Mouse (Mus musculus) liver, postnatal 0 days (tissue): ENCODE measurements around the gene Sptbn4.

Experiments used
- CTCF ChIP-seq: sonication (generic); IDR thresholded peaks from 2 replicates; pipeline ENCODE4 v1.5.1; 2016; ENCODE audit warnings: antibody characterized with exemption, low read depth
- EP300 ChIP-seq: IDR thresholded peaks from 2 replicates; pipeline ENCODE4 v1.6.1; 2016; ENCODE audit warnings: antibody characterized with exemption, low read depth, mild to moderate bottlenecking

DNA sequence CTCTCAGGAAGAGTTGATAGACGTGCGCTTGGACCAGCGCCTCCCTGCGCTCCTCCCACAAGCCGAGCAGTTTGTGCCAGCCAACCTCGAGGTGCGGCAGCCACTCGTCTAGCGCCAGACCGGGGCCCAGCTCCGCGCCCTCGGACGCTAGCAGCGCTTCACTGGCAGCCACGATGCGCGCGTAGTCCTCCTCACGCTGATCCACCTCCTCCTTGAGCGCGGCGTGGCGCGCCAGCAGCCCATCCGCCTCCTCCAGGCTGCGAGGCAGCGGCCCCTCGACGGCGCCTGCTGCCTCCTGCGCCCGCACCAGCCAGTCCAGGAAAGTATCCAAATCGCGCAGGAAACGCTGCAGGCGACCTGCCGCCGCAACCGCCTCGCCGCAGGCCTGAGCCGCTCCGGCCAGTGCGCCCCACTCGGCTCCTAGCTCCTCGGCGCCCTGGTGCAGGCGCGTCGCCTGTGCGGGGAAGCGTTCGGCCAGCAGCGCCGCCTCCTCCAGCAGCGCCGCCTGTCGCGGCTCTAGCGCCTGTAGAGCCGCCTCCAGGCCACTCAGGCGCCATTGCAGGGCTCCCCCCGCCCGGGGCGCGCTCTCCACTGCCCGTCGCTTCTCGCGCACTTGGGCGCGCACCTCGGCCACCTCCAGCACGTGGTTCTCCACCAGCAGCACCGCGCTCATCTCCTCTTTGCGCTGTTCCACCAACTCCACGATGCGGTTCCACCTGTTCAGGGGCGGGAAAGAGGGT lies 43.1 kb downstream of the Sptbn4 start:
- TF ChIP-seq EP300: no peak
- TF ChIP-seq CTCF: no peak
